Mouse (Mus musculus): ENCODE results near the gene Tor3a.

Gene Tor3a

DNA sequence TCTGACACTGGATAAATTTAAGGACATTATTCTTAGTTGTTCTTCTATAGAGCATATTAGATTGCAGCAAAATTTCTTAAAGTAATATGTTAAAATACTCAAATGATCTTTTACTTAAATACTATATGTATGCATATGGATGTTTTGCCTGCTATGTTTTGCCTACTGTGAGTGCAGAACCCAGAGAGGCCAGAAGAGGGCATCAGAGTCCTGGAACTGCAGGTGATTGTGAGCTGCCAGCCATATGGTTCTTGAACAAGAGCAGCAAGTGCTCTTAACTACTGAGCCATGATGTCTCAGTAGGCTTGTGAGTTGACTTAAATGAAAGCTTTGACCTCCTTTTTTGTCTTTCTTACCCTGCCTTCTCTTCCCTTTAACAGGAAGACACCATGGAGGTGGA, 43.2 kb downstream of the Tor3a start:
- DNase-seq = peak; percentile 42

GRCm38 (mm10) chr1:156629984-156630383, 44.2 kb downstream of the Tor3a start:
- DNase-seq = no peak

DNA sequence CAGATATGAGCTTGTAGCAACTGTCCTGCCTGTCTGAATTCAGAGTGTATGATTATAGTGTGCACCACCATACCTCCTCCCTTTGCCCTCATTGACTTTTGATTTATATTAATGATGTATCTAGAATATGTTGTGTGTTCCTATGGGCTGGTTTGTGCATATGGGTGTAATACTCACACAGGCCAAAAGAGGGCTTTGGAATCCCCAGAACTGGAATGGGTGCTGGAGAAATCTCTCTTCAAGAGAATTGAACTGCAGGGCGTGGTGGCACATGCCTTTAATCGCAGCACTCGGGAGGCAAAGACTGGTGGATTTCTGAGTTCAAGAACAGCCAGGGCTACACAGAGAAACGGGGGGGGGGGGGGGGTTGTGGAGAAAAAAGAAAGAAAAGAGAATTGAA, 47.4 kb downstream of the Tor3a start:
- DNase-seq = no peak

GRCm38 (mm10) chr1:156624231-156624630, 49.9 kb downstream of the Tor3a start:
- DNase-seq = no peak

DNA sequence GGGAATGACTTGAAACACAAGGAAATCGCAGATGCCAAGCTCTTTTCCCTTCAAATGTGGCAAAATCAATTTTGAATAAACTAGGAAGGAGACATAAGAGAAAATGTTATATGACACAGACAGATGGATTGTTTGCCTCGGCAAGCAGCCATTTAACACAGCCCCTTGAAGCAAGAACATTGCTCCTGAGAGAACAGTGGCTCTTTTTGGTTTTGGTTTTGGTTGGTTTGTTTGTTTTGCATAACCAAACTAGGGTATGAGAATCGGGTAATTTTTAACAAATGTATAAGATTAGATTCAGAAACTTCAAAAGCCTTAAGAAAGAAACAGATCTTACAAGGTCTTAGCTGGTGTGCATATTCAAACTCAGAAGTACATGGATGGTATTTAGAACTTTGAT, 53.2 kb downstream of the Tor3a start:
- no peak for DNase-seq

- DNase-seq = no peak
Measured at GRCm38 (mm10) chr1:156620292-156620909, 53.8 kb downstream of the Tor3a start.

GRCm38 (mm10) chr1:156617811-156618210, 56.3 kb downstream of the Tor3a start:
- DNase-seq = no peak

- no peak for DNase-seq
Measured at GRCm38 (mm10) chr1:156616989-156617598, 57.1 kb downstream of the Tor3a start.

- peak; percentile 91 for DNase-seq
Measured at GRCm38 (mm10) chr1:156615381-156616133, 58.6 kb downstream of the Tor3a start.

DNA sequence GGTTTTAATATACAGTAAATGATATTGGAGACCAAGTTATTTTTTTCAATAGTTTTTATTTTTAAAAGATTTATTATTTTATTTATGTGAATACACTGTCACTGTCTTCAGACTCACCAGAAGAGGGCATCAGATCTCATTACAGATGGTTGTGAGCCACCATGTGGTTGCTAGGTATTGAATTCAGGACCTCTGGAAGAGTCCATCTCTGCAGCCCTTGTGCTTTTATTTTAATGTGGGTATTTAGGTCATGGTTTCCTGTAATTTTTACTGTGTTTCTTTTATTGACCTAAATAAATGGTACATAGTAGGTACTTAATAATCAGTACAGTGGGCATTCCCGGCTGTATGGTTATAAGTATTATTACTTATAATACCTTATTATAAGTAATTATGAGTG, 59.4 kb downstream of the Tor3a start:
- no peak for DNase-seq

DNA sequence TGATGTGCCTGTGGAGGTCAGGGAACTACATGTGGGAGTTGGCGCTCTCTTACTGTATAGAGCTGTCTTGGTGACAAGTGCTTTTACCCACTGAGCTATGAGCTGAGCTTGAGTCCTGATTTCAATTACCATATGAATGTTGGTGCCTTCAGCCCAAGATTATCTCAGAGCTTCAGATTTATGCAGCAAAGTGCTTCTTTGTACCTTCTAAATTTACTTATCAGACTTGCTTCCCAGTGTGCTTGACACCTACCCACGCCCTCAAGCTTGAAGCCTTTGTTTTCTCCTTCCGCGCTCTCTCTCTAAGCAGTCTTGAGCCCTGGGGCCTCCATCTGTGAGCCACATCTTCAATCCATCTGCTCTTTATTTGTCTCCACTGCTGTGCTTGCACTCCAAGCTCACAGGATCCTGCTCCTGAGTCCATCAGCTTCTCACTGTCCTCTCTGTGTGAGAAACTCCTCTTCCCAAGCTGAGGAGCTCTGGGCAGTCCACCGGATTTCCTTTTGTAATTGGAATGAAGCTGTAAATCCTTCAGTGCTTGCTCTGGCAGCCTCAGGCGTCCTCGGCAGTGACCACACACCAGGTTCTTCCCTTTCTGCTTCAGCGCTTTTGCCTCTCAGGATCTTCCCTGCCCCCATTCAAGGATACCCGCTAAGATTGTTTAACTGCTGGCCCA, 60.2 kb downstream of the Tor3a start:
- peak; percentile 45 for DNase-seq

DNA sequence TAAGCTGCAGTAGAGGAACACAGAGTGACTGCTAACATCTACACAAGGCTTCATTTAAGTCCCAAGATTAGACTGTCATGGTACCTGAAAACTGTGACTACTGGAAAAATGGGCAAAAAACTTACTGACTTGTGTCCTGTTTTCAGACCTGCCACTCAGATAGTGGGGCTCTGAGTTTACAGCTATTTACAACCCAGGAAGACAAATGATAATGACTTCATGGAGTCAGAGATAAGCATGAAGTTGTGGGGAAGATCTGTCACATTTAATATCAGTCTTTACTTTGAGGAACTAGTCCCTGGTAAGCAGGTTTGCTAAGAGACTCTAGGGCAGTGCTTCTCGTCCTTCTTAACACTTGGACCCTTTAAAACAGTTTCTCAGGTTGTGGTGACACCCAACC, 63.9 kb downstream of the Tor3a start:
- no peak for DNase-seq

DNA sequence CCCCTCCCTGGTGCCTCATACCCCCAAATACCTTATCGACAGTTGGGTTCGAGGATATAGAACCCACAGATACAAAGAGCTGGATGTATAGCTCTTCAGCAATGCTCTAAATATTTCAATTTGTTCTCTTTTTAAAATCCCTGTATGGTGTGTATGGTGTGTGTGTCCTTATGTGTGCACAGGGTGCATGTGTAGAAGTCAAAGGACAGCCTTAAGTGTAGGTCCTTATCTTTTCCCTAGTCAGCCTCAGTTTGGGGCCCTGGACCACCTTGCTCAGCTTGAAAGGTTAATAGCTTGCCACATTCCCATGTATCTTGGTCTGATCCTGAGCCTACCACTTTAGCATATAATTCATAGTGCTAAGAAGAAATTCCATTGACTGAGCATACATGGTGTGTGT, 65.7 kb downstream of the Tor3a start:
- DNase-seq = no peak

DNA sequence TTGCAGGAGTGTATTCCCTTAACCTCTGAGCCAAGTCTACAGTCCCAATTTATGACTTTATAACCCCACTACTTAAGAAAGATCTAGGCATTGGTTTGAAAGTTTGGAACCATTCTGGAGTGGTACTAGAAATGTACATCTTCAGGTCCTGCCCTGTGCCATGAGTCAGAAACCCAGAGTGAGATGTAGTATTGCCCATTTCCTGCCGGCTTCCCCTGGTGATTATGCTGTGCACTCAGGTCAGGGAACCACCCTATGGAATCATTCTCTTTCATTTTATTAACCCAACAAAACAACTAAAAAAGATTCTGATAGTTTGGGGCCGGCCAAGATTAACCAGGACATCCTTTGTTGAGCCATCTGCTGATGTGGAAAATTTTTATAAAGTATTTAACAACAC, 68.2 kb downstream of the Tor3a start:
- no peak for DNase-seq

DNA sequence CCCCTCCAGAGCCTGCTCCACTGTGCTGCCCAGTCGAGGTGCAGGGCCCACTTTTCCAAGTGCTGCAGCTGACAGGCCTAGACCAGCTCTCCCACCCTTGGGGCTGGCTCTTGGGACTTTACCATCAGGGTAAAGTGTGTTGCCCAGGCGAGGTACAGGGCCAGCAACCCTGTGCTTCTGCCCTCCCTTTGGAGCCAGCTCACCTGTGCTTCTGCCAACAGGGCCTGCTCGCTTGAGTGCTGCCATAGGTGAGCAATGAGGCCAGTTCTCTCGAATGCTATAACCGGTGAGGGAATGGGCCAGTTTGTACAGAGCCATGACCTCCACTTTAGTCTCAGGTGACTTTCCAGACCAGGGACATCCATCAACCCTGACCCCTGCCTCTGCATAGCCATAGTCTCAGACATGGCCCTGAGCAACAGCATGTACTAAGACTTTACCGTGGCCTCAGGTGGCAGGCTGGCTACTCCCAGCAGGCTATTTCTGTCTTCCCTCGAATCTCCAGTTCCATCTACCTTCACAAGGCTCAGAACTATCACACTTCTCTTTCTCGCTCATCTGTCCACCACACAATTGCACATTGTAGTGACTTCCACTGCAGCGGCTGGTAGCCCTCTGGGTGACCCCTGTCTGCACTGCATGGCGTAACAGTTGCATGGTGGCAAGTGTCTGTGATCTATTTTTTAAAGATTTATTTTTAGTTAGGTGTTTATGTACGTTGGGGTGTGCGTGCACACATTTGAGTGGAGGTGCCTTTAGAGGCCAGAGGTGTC, 68.9 kb downstream of the Tor3a start:
- no peak for DNase-seq

Measured in lung, postnatal 36 days (tissue).